ENCODE assay signal across 16 mouse cellular contexts in genomic region chr1:82386814-82387771, GRCm38 (mm10).
A peak's percentile ranks its signal among the peaks of the same experiment; 100 is the strongest.
DNase-seq lines count a peak whose midpoint lies in the region; ATAC-seq lines count a peak whose summit lies in the region.
"Had no signal": no experiment of that assay in that cellular context is flagged by ENCODE, and none has a peak within 500 bp of the region (broad histone marks: within the 10 kb centered on the region; RNA-seq: fewer than 3 reads in every experiment).

No protein-coding gene starts in this region.

- H3K36me3 ChIP-seq in liver, embryonic 11.5 days (ENCODE audit: control insufficient read depth, insufficient read depth, low read length): no peaks in the 10 kb centered on the region; the same call in 1 of the 2 replicates
- no peaks in the 10 kb centered on the region for H3K36me3 ChIP-seq in forebrain, embryonic 13.5 days (ENCODE audit: poor library complexity, severe bottlenecking)
- no peaks in the 10 kb centered on the region for H3K36me3 ChIP-seq in hindbrain, embryonic 13.5 days
- no peaks in the 10 kb centered on the region for H3K36me3 ChIP-seq in neural tube, embryonic 11.5 days (ENCODE audit: control insufficient read depth, insufficient read depth, low read length)
- H3K36me3 ChIP-seq: heart, embryonic 12.5 days; limb, embryonic 12.5 days had no signal

- H3K9ac ChIP-seq in liver, embryonic 11.5 days (ENCODE audit: low read depth, low read length): no peak overlapping the region
- no peak overlapping the region for H3K9ac ChIP-seq in forebrain, embryonic 13.5 days
- no peak overlapping the region for H3K9ac ChIP-seq in hindbrain, embryonic 13.5 days
- H3K9ac ChIP-seq in neural tube, embryonic 11.5 days (ENCODE audit: low read length): no peak overlapping the region
- H3K9ac ChIP-seq: heart, embryonic 12.5 days; limb, embryonic 12.5 days had no signal

- H3K4me2 ChIP-seq in liver, embryonic 11.5 days: no peak overlapping the region
- H3K4me2 ChIP-seq in forebrain, embryonic 13.5 days: no peak overlapping the region
- H3K4me2 ChIP-seq in hindbrain, embryonic 13.5 days: no peak overlapping the region
- no peak overlapping the region for H3K4me2 ChIP-seq in neural tube, embryonic 11.5 days (ENCODE audit: low read depth)
- H3K4me2 ChIP-seq: heart, embryonic 12.5 days; limb, embryonic 12.5 days had no signal

- no peak for ATAC-seq in liver, embryonic 11.5 days (replicated peaks; ENCODE audit: low FRiP score)
- ATAC-seq in forebrain, embryonic 13.5 days: no peak
- ATAC-seq in hindbrain, embryonic 13.5 days (ENCODE audit: low FRiP score): peak; percentile 49; the same call in 1 of the 2 replicates
- ATAC-seq in neural tube, embryonic 11.5 days (ENCODE audit: insufficient read depth, low FRiP score, low TSS enrichment): peak; percentile 88

- no peak overlapping the region for H3K4me3 ChIP-seq in liver, embryonic 11.5 days (ENCODE audit: low read depth, low read length)
- H3K4me3 ChIP-seq in forebrain, embryonic 13.5 days: no peak overlapping the region
- no peak overlapping the region for H3K4me3 ChIP-seq in hindbrain, embryonic 13.5 days
- no peak overlapping the region for H3K4me3 ChIP-seq in neural tube, embryonic 11.5 days (ENCODE audit: low read depth, low read length)
- H3K4me3 ChIP-seq: heart, embryonic 12.5 days; limb, embryonic 12.5 days; myocyte had no signal

- H3K27me3 ChIP-seq in liver, embryonic 11.5 days (replicated peaks; ENCODE audit: control insufficient read depth, insufficient read depth, low read length): no peaks in the 10 kb centered on the region
- H3K27me3 ChIP-seq in forebrain, embryonic 13.5 days: no peaks in the 10 kb centered on the region
- H3K27me3 ChIP-seq in hindbrain, embryonic 13.5 days: no peaks in the 10 kb centered on the region
- H3K27me3 ChIP-seq in neural tube, embryonic 11.5 days (ENCODE audit: control insufficient read depth, insufficient read depth, low read length): no peaks in the 10 kb centered on the region
- H3K27me3 ChIP-seq: heart, embryonic 12.5 days; limb, embryonic 12.5 days had no signal

- H3K27ac ChIP-seq in liver, embryonic 11.5 days (ENCODE audit: low read depth, low read length): no peak overlapping the region
- peak overlapping the region; percentile 61 for H3K27ac ChIP-seq in forebrain, embryonic 13.5 days
- H3K27ac ChIP-seq in hindbrain, embryonic 13.5 days: peak overlapping the region; percentile 10; the same call in 1 of the 2 replicates
- peak overlapping the region; percentile 76 for H3K27ac ChIP-seq in neural tube, embryonic 11.5 days (ENCODE audit: low read depth, low read length)
- H3K27ac ChIP-seq: limb, embryonic 12.5 days; macrophage had no signal

- H3K9me3 ChIP-seq in liver, embryonic 11.5 days (ENCODE audit: control insufficient read depth, low read length): no peaks in the 10 kb centered on the region
- no peaks in the 10 kb centered on the region for H3K9me3 ChIP-seq in forebrain, embryonic 13.5 days (replicated peaks)
- H3K9me3 ChIP-seq in hindbrain, embryonic 13.5 days: no peaks in the 10 kb centered on the region
- no peaks in the 10 kb centered on the region for H3K9me3 ChIP-seq in neural tube, embryonic 11.5 days (ENCODE audit: control insufficient read depth, low read length)
- H3K9me3 ChIP-seq: G1E; heart, embryonic 12.5 days; limb, embryonic 12.5 days had no signal

- H3K4me1 ChIP-seq in liver, embryonic 11.5 days (replicated peaks; ENCODE audit: control insufficient read depth, insufficient read depth, low read length): peaks cover 4% of the 10 kb centered on the region; the same call in 1 of the 2 replicates
- H3K4me1 ChIP-seq in forebrain, embryonic 13.5 days: peaks cover 34% of the 10 kb centered on the region
- peaks cover 27% of the 10 kb centered on the region for H3K4me1 ChIP-seq in hindbrain, embryonic 13.5 days (replicated peaks)
- peaks cover 14% of the 10 kb centered on the region for H3K4me1 ChIP-seq in neural tube, embryonic 11.5 days (ENCODE audit: control insufficient read depth, insufficient read depth, low read length)

- 84% methylated on average over 6 of the region's 6 CpGs for WGBS in liver, embryonic 11.5 days
- WGBS in forebrain, embryonic 13.5 days: 46% methylated on average over 6 of the region's 6 CpGs
- WGBS in hindbrain, embryonic 13.5 days: 23% methylated on average over 6 of the region's 6 CpGs
- WGBS in neural tube, embryonic 11.5 days: 27% methylated on average over 6 of the region's 6 CpGs

- DNase-seq in liver, embryonic 11.5 days (ENCODE audit: low spot score): peak; percentile 14
- no peak for DNase-seq in liver
- DNase-seq in neural tube, embryonic 11.5 days (ENCODE audit: low spot score): peak; percentile 34
- DNase-seq in kidney, postnatal 10 days: no peak
- DNase-seq in kidney, postnatal 4 days: no peak
- DNase-seq: cerebellum, adult 18-20 months; heart, postnatal 36 days; kidney, adult 8-10 months; lung, adult 2 months had no signal

Comparison
In these comparisons a context has a peak if more than half of its experiments do, and no peak if none do; other contexts are left out.
1. DNase-seq: peak in liver, embryonic 11.5 days (single experiment) and neural tube, embryonic 11.5 days (single experiment); none in liver (single experiment), kidney, postnatal 10 days (single experiment) and kidney, postnatal 4 days (0 of 2).
2. ATAC-seq: peak in hindbrain, embryonic 13.5 days (single experiment) and neural tube, embryonic 11.5 days (single experiment); none in liver, embryonic 11.5 days (single experiment) and forebrain, embryonic 13.5 days (single experiment).